Comparison of ENCODE assay signal across 19 mouse cellular contexts in the genomic region with DNA sequence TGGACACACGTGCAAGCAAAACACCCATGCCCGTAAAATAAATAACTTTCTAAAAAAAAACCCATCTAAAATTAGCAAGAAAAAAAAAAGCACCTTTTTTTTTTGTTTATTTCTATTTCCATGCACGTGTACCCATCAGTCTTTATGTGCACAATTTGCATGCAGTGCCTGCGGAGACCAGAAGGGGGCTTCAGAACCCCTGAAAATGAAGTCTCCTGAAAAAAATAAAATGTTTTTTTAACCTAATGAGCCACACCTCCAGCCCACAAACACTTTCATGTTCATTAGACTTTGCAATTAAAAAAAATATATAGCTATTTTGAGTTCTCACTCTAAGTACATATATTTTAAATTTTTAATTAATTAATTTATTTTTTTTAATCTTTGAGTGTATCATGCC.
DNase-seq lines count a peak whose midpoint lies in the region; TF ChIP-seq lines count a peak whose summit lies in the region.
"Had no signal": no experiment of that assay in that cellular context is flagged by ENCODE, and none has a peak within 500 bp of the region (broad histone marks: within the 10 kb centered on the region; RNA-seq: fewer than 3 reads in every experiment).

No protein-coding gene starts in this region.

- no peak overlapping the region for H3K4me3 ChIP-seq in left cerebral cortex, adult 2 months
- H3K4me3 ChIP-seq: embryonic facial prominence, embryonic 12.5 days; erythroblast, embryonic 14.5 days; heart, embryonic 10.5 days; limb, embryonic 12.5 days; liver, embryonic 12.5 days had no signal

- intact Hi-C loops in left cerebral cortex, adult 2 months (cut with DNase I) = no loop called here

- TF ChIP-seq CTCF in left cerebral cortex, adult 2 months (IDR thresholded peaks at IDR 0.05) = peak; percentile 10

- no peak overlapping the region for H3K27ac ChIP-seq in left cerebral cortex, adult 2 months
- H3K27ac ChIP-seq: embryonic facial prominence, embryonic 12.5 days; heart, embryonic 10.5 days; limb, embryonic 12.5 days; liver, embryonic 12.5 days; stomach, postnatal 0 days had no signal

- DNase-seq in left cerebral cortex, adult 2 months (ENCODE audit: extremely low spot score in 1 of 2, low spot score in 2 of 2) = no peak
- no peak for DNase-seq in left cerebral cortex, adult 8-10 months (ENCODE audit: low spot score in 2 of 2)
- DNase-seq in A20 (ENCODE audit: low read depth, low spot score) (peak; percentile 41), ES-CJ7 (ENCODE audit: low read depth, low spot score) (peak; percentile 46), adipocyte (ENCODE audit: low spot score) (peak; percentile 15)
- no peak for DNase-seq in urinary bladder, postnatal 14 days (ENCODE audit: low spot score)
- no peak for DNase-seq in right cerebral cortex, postnatal 36 days (ENCODE audit: low spot score in 2 of 2)
- DNase-seq: adrenal gland, postnatal 36 days; cerebellum, adult 2 months; heart, postnatal 10 days; layer of hippocampus, postnatal 36 days; lung, adult 2 months; thymus, postnatal 25 days had no signal

Comparison
In these comparisons a context has a peak if more than half of its experiments do, and no peak if none do; other contexts are left out.
1. DNase-seq: peak in A20 (single experiment), ES-CJ7 (single experiment) and adipocyte (single experiment); none in left cerebral cortex, adult 2 months (0 of 2), left cerebral cortex, adult 8-10 months (0 of 2), urinary bladder, postnatal 14 days (single experiment) and right cerebral cortex, postnatal 36 days (0 of 2).